Mouse (Mus musculus) myocyte (in vitro differentiated cells): ENCODE measurements around the gene Dmrt1.

Source experiments
- CEBPB ChIP-seq: IDR thresholded peaks from 2 replicates; pipeline ENCODE4 v1.6.1; 2011; ENCODE audit warnings: mild to moderate bottlenecking, moderate library complexity; ENCODE audit not compliant: poor library complexity, insufficient read depth, severe bottlenecking
- E2F4 ChIP-seq: IDR thresholded peaks from one replicate; pipeline ENCODE4 v1.6.1; 2011; ENCODE audit warnings: mild to moderate bottlenecking, control low read depth, moderate library complexity; ENCODE audit not compliant: insufficient read depth
- MAX ChIP-seq: IDR thresholded peaks from one replicate; pipeline ENCODE4 v1.6.1; 2011; ENCODE audit warnings: low read depth, mild to moderate bottlenecking, control low read depth
- MYOD1 ChIP-seq, 3 experiments: IDR thresholded peaks; one replicate each; pipeline ENCODE4 v1.6.1; 2011; ENCODE audit warnings: control low read depth in 2 of 3, low read depth in 2 of 3, mild to moderate bottlenecking in 2 of 3, moderate library complexity in 1 of 3; ENCODE audit not compliant: insufficient read length in 2 of 3, control insufficient read depth in 1 of 3
- MYOG ChIP-seq, 3 experiments: IDR thresholded peaks; one replicate each; pipeline ENCODE4 v1.6.1; 2011; ENCODE audit warnings: control low read depth in 2 of 3, low read depth in 2 of 3, mild to moderate bottlenecking in 2 of 3; ENCODE audit not compliant: insufficient read length in 2 of 3, control insufficient read depth in 1 of 3, insufficient read depth in 1 of 3
- POLR2A ChIP-seq: IDR thresholded peaks from one replicate; pipeline ENCODE4 v1.6.1; 2011; ENCODE audit warnings: low read depth, mild to moderate bottlenecking, control low read depth, moderate library complexity; ENCODE audit not compliant: insufficient read length
- POLR2AphosphoS2 ChIP-seq: IDR thresholded peaks from one replicate; pipeline ENCODE4 v1.6.1; 2011; ENCODE audit warnings: low read depth, control low read depth; ENCODE audit not compliant: insufficient read length
- REST ChIP-seq: IDR thresholded peaks from one replicate; pipeline ENCODE4 v1.6.1; 2011; ENCODE audit warnings: mild to moderate bottlenecking, control low read depth, moderate library complexity; ENCODE audit not compliant: insufficient read depth, insufficient read length
- SRF ChIP-seq: IDR thresholded peaks from one replicate; pipeline ENCODE4 v1.6.1; 2011; ENCODE audit warnings: low read depth; ENCODE audit not compliant: control insufficient read depth, insufficient read length
- TCF12 ChIP-seq: IDR thresholded peaks from one replicate; pipeline ENCODE4 v1.6.1; 2011; ENCODE audit warnings: mild to moderate bottlenecking, control low read depth; ENCODE audit not compliant: poor library complexity, insufficient read depth, severe bottlenecking
- TCF3 ChIP-seq: IDR thresholded peaks from one replicate; pipeline ENCODE4 v1.6.1; 2011; ENCODE audit warnings: low read depth, control low read depth; ENCODE audit not compliant: insufficient read length
- USF1 ChIP-seq: IDR thresholded peaks from one replicate; pipeline ENCODE4 v1.6.1; 2011; ENCODE audit warnings: low read depth, mild to moderate bottlenecking, control low read depth, moderate library complexity

GRCm38 (mm10) chr19:25635119-25635518 lies 129.7 kb downstream of the Dmrt1 start:
- no peak for TF ChIP-seq USF1
- TF ChIP-seq POLR2A, result no peak
- TF ChIP-seq TCF12, result no peak
- no peak for TF ChIP-seq MYOG (IDR thresholded peaks at IDR 0.05; ENCODE audit: control insufficient read depth in 1 of 3, insufficient read depth in 1 of 3, insufficient read length in 2 of 3, low read depth in 2 of 3)
- TF ChIP-seq MAX, result no peak
- no peak for TF ChIP-seq MYOD1 (IDR thresholded peaks at IDR 0.05; ENCODE audit: control insufficient read depth in 1 of 3, insufficient read length in 2 of 3, low read depth in 2 of 3)
- TF ChIP-seq E2F4, result no peak
- no peak for TF ChIP-seq REST
- no peak for TF ChIP-seq POLR2AphosphoS2
- TF ChIP-seq CEBPB, result no peak
- no peak for TF ChIP-seq SRF
- no peak for TF ChIP-seq TCF3
